Mouse (Mus musculus) gastrocnemius, adult 18-20 months (tissue): ENCODE data around the gene Parp3. TPM values are rescaled to one million over a fixed set of nuclear protein-coding genes. Genes with fewer than 3 reads are reported as not detected.

Experiments
- DNase-seq: peaks from one replicate; pipeline ENCODE4 v3.0.0; 2021; ENCODE audit warnings: low spot score
- total RNA-seq, 2 experiments: library from RNA; stranded (reverse); gene quantifications; 2 replicates each; pipeline ENCODE4 v1.2.3; 2021

Parp3 gene
- total RNA-seq, 2 experiments from 2014 or later: 68.1 to 69.4 TPM

- peak; percentile 97 for DNase-seq
Measured at GRCm38 (mm10) chr9:106429221-106430014, 47.3 kb downstream of the Parp3 start, which contains the start of gene Rpl29. Gene Rpl29, plus strand, starts transcription at chr9:106429454.

GRCm38 (mm10) chr9:106428719-106429220 is 48.0 kb downstream of the Parp3 start:
- DNase-seq: no peak

- DNase-seq: peak; percentile 93
Measured at GRCm38 (mm10) chr9:106421865-106422160, 54.9 kb downstream of the Parp3 start.

GRCm38 (mm10) chr9:106421033-106421864 is 55.5 kb downstream of the Parp3 start:
- no peak for DNase-seq

- no peak for DNase-seq
Measured at GRCm38 (mm10) chr9:106420608-106421007, 56.1 kb downstream of the Parp3 start.

Other genes with a start within 250 kb of the Parp3 start
- gene Alas1, start 228.3 kb downstream of the Parp3 start, total RNA-seq: 100 to 1,000 TPM; 206 to 228 TPM
- 1 to 10 TPM; 1.8 to 1.9 TPM for gene Poc1a, start 195.9 kb downstream of the Parp3 start, total RNA-seq
- 10 to 100 TPM; 15.3 to 27.6 TPM for gene Dusp7, start 108.3 kb downstream of the Parp3 start, total RNA-seq
- 100 to 1,000 TPM; 280 to 298 TPM for gene Rpl29, start 47.5 kb downstream of the Parp3 start, total RNA-seq
- 10 to 100 TPM; 10.0 to 13.0 TPM for gene Acy1, start 38.6 kb downstream of the Parp3 start, total RNA-seq
- 1 to 10 TPM; 4.0 to 4.1 TPM for gene Abhd14b, start 29.5 kb downstream of the Parp3 start, total RNA-seq
- 10 to 100 TPM; 16.9 to 17.0 TPM for gene Abhd14a, start 29.3 kb downstream of the Parp3 start, total RNA-seq
- gene Pcbp4, start 23.7 kb downstream of the Parp3 start, total RNA-seq: 10 to 100 TPM; 54.7 to 69.6 TPM
- gene Gpr62, start 11.0 kb downstream of the Parp3 start, total RNA-seq: under 1 TPM; 0.14 to 0.21 TPM
- 10 to 100 TPM; 19.8 to 21.7 TPM for gene Rrp9, start 986 bp downstream of the Parp3 start, total RNA-seq
- gene Iqcf1, start 23.0 kb upstream of the Parp3 start, total RNA-seq: not detected
- not detected for gene Iqcf5, start 37.6 kb upstream of the Parp3 start, total RNA-seq
- not detected for gene Iqcf3, start 84.7 kb upstream of the Parp3 start, total RNA-seq
- not detected for gene Iqcf4, start 94.0 kb upstream of the Parp3 start, total RNA-seq
- gene Iqcf6, start 149.6 kb upstream of the Parp3 start, total RNA-seq: not detected
- gene Grm2, start 179.1 kb upstream of the Parp3 start, total RNA-seq: not detected
- 10 to 100 TPM; 29.8 to 30.6 TPM for gene Tex264, start 209.0 kb upstream of the Parp3 start, total RNA-seq